Mouse (Mus musculus) T-helper 2 cell (primary cell): Measurements from ENCODE around the gene Tnfsfm13.
"Not testable (repeated sequence)": the region's sequence is repeated elsewhere in the genome, so short reads cannot be mapped to it uniquely, and the experiment has no call there.

Experiments
- in situ Hi-C: fragments of 300-600 bp; cut with MboI, MseI; formaldehyde crosslinking; loops from one replicate; pipeline ENCODE4 v1.15.1; 2025; ENCODE audit warnings: high pct_unique_total_duplicates

Gene Tnfsfm13

GRCm38 (mm10) chr11:69704613-69705010 is 8.7 kb upstream of the Tnfsfm13 start:
- in situ Hi-C loops, result no loop called here

GRCm38 (mm10) chr11:69703814-69704612 is 8.1 kb upstream of the Tnfsfm13 start:
- in situ Hi-C loops, result no loop called here

- in situ Hi-C loops, result not testable (repeated sequence)
These were observed 7.5 kb upstream of the Tnfsfm13 start for GRCm38 (mm10) chr11:69703381-69703780.

GRCm38 (mm10) chr11:69702886-69703285 is 7.0 kb upstream of the Tnfsfm13 start:
- in situ Hi-C loops, result not testable (repeated sequence)

- in situ Hi-C loops, result no loop called here
These were observed 3.7 kb upstream of the Tnfsfm13 start for GRCm38 (mm10) chr11:69699595-69699994.

GRCm38 (mm10) chr11:69698574-69698973 is 2.7 kb upstream of the Tnfsfm13 start:
- in situ Hi-C loops, result no loop called here

- in situ Hi-C loops, result no loop called here
These were observed 1.5 kb upstream of the Tnfsfm13 start for GRCm38 (mm10) chr11:69697396-69697795.

- in situ Hi-C loops, result no loop called here
These were observed 895 bp downstream of the Tnfsfm13 start for GRCm38 (mm10) chr11:69695046-69695360.

GRCm38 (mm10) chr11:69693421-69693965 is 2.4 kb downstream of the Tnfsfm13 start:
- in situ Hi-C loops, result no loop called here

GRCm38 (mm10) chr11:69692863-69693262 is 3.0 kb downstream of the Tnfsfm13 start:
- in situ Hi-C loops, result no loop called here

GRCm38 (mm10) chr11:69692196-69692811 is 3.6 kb downstream of the Tnfsfm13 start:
- in situ Hi-C loops, result no loop called here

- in situ Hi-C loops, result loop anchor here (5.0 kb wide), 1 partner anchor 32 kb away; no protein-coding TSS in a partner anchor
These were observed 6.0 kb downstream of the Tnfsfm13 start for GRCm38 (mm10) chr11:69689891-69690290.

- in situ Hi-C loops, result loop anchor here (5.0 kb wide), 1 partner anchor 35 kb away; no protein-coding TSS in a partner anchor
These were observed 8.8 kb downstream of the Tnfsfm13 start for GRCm38 (mm10) chr11:69687061-69687460.

GRCm38 (mm10) chr11:69686377-69686776 is 9.5 kb downstream of the Tnfsfm13 start:
- in situ Hi-C loops, result loop anchor here (5.0 kb wide), 1 partner anchor 36 kb away; no protein-coding TSS in a partner anchor

GRCm38 (mm10) chr11:69685526-69686148 is 10.3 kb downstream of the Tnfsfm13 start, which contains the start of gene Tnfsf13:
Gene Tnfsf13, minus strand, starts transcription at chr11:69685784.
- in situ Hi-C loops, result loop anchor here (5.0 kb wide), 1 partner anchor 37 kb away; no protein-coding TSS in a partner anchor

GRCm38 (mm10) chr11:69684936-69685335 is 11.0 kb downstream of the Tnfsfm13 start:
- in situ Hi-C loops, result loop anchor here (5.0 kb wide), 1 partner anchor 37 kb away; no protein-coding TSS in a partner anchor

GRCm38 (mm10) chr11:69684128-69684745 is 11.7 kb downstream of the Tnfsfm13 start:
- in situ Hi-C loops, result no loop called here

- in situ Hi-C loops, result no loop called here
These were observed 12.3 kb downstream of the Tnfsfm13 start for GRCm38 (mm10) chr11:69683576-69683975.

GRCm38 (mm10) chr11:69682840-69683533 is 12.9 kb downstream of the Tnfsfm13 start:
- in situ Hi-C loops, result no loop called here

GRCm38 (mm10) chr11:69682209-69682839 is 13.6 kb downstream of the Tnfsfm13 start:
- in situ Hi-C loops, result no loop called here
